Mouse (Mus musculus) liver, postnatal 0 days (tissue): ENCODE results near the gene Plekhg1.

ENCODE experiments used
- CTCF ChIP-seq: sonication (generic); IDR thresholded peaks from 2 replicates; pipeline ENCODE4 v1.5.1; 2016; ENCODE audit warnings: antibody characterized with exemption, low read depth
- EP300 ChIP-seq: IDR thresholded peaks from 2 replicates; pipeline ENCODE4 v1.6.1; 2016; ENCODE audit warnings: antibody characterized with exemption, low read depth, mild to moderate bottlenecking

GRCm38 (mm10) chr10:3786531-3786930 lies 46.4 kb downstream of the Plekhg1 start:
- TF ChIP-seq EP300 (no peak), CTCF (no peak)
